Mouse (Mus musculus): ENCODE data around the gene Scap.

DNA sequence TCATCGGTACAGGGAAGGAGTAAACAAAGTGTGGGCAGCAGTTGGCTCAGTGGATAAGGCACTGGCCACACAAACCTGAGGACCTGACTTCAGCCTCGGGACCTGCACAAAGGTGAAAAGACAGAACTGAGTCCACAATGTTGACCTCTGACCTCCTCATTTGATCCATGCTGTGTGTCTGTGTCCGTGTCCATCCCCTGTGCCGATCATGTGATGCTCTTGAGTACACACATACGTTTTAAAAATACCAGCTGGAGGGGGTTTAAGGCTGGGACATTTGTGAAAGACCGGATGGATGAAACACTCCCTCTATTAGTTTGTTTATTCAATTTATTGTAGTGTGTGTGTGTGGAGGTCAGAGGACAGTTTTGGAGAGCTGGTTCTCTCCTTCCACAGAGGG, 10.7 kb downstream of the Scap start:
- TF ChIP-seq TAL1 (IDR thresholded peaks at IDR 0.05; ENCODE audit: low read length) (no peak), GATA1 (IDR thresholded peaks at IDR 0.05; ENCODE audit: low read length) (no peak)
